Mouse (Mus musculus) gastrocnemius, adult 8-10 months (tissue): ENCODE measurements around the gene Rtl1. TPM values are rescaled to one million over a fixed set of nuclear protein-coding genes. Genes with fewer than 3 reads are reported as not detected.

Experiments used
- DNase-seq, 2 experiments: peaks; one replicate each; pipeline ENCODE4 v3.0.0; 2022; ENCODE audit warnings: low spot score in 2 of 2
- total RNA-seq, 4 experiments: library from RNA; stranded (reverse); gene quantifications; 2 replicates each; pipeline ENCODE4 v1.2.4; 2022

Gene Rtl1
- total RNA-seq, 4 experiments from 2014 or later = not detected

DNA sequence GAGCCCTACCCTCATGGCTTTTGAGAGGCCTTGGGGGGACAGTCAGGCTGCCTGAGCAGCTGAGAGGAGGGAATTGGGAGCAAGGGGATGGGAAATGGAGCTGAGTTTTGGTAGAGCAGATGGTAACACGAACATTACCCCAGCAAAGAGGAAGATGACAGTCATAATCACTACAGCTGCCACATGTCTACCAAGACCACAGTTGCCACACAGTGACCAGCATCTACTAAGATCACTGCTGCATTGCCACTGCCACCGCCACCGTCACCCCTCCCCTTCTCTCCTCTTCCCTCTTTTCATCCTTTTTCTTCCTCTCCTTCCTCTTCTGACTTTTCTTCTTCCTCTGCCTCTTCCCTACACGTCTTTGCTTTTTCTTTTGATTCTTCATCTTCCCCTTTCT, 27.9 kb downstream of the Rtl1 start:
- no peak for DNase-seq

DNA sequence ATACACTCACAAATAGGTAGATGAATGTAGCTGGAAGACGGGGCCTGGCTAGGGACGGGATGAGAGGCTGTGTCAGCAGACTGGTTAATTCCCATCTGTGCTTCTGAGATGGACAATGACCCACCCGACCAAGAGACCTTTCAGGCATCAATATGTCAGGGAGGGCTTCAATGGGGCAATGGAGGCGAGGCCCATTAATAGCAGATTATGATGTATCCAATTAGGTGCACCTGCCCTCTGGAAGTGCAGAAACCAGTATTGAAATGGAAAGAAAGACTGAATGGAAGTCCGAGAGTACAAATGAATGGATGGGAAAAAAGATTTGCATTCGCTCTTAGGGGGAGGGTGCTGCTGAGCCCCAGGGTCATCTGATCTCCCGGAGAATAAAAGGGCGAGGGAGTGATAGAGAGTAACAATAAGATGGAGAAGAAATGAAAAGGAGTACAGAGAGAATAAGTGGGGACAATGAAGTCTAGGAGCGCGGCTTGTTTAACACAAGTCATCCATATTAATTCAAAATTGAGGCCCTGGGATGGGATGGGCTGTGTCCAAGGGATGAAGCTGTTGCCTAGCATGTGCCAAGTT, 39.9 kb downstream of the Rtl1 start:
- no peak for DNase-seq

GRCm38 (mm10) chr12:109558891-109559487, 41.1 kb downstream of the Rtl1 start:
- no peak for DNase-seq

GRCm38 (mm10) chr12:109558226-109558824, 41.8 kb downstream of the Rtl1 start:
- no peak for DNase-seq

DNA sequence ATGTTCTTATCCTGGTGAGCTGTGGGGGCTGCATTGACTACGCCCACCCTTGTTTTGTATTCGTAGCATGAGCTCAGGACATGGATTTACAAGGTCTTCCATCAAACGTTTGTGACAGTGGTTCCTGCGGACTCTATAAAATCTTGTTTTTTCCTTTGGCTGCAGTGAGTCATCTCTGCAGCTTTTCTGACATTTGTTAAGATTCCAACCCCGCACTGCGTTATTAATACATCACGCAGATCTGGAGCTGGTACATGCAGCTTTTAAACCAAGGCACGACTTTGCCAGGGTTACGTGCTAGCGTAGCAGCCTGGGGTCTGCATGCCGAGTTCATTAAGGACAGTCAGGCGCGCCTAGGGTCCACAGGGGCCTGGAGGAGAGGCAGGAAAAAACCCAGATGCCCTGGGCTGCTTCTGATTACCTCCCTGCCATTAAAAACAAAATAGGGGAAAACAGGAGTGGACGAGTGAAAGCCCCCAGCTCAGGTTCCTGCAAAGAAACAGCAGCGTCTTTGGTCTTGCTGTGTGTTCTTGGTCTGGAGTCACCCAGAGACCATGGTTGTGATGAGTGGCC, 44.2 kb downstream of the Rtl1 start:
- DNase-seq = no peak

DNA sequence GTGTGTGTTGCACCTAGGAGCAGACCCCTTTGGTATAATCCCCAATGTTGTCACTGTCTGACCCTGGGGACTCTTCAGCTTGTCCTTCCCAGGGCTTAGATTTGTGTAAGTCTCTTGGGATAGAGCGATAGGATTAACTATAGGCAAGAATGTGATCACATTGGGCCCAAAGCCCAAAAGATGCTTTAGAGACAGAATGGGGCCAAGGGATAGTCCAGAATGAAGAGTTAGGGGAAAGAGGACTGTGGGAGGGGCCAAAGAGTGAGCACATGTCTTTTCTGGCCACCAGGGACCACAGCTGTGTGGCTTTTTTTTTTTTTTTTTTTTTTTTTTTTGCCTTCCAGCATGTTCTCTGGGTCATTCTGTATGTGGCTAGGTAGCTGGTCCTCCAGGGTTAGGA, 46.6 kb downstream of the Rtl1 start:
- DNase-seq = no peak

GRCm38 (mm10) chr12:109552754-109553525, 47.2 kb downstream of the Rtl1 start:
- DNase-seq = no peak

GRCm38 (mm10) chr12:109551771-109552170, 48.4 kb downstream of the Rtl1 start:
- no peak for DNase-seq

GRCm38 (mm10) chr12:109547085-109547484, 53.0 kb downstream of the Rtl1 start:
- no peak for DNase-seq

DNA sequence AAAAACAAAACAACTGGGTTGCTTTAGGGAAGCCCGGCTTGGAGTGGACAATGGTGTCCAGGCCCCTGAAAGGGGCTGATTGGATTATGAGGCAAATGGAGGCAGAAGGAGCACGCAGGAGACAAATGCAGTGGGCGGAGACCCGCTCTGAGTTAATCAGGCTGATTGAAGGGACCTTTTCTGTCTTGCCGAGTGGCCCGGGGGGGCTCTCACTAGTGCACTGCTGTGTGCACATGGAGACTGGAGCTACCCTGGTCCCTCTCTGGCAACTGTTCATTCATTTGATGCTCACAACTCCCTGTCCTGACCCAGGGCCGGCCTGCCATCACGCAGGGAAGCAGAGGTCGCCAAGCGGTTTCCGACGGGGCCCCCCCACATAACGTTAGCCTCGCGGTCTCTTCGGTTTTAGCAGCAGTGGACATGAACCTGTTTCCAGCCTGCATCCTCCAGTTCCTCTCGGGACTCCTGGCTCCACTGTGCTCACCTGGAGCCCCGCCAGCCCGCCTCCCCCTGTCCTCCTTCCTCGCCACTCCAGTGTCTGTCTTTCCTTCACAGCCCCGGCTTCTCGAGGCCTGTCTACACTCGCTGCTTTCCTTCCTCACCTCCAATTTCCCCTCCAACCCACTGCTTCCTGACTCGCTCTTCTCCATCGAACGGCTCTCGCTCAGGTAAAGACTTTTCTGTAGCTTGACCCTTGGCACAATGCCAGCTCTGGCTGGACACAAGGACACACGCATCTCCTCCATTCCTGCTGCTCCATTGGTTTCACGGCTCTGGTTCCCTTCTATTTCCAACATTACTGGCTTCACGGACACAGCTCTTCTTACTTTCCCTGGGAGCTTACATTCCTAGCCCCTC, 54.0 kb downstream of the Rtl1 start:
- no peak for DNase-seq

DNA sequence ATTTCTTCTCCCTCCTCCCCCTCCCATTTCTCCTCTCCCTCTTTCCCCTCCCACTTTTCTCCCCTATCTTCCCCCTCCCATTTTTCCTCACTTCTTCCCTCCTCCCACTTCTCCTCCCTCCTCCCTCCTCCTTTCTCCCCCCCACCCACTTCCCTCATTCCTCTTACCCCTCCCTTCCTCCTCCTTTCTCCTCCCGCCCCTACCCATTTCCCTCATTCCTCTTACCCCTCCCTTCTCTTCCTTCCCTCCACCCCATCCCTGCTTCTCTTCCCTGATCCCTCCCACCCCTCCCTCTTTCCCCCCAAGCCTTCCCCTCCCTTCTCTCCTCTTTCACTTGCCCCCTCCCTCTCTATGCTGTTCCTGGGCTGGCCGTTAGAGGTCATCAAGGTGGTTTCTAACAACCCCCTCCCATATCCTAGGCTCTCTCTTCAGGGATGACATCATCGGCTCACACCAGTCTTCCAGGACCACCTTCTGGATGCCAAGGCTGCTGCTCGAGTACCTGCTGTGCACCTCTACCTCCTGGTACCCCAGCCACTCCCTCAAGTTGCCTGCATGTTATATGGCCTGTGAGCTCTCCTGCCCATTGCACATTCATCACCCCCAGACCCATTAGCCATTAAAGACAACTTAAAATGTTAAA, 56.7 kb downstream of the Rtl1 start:
- no peak for DNase-seq

GRCm38 (mm10) chr12:109542635-109543249, 57.4 kb downstream of the Rtl1 start:
- DNase-seq = peak in 1 of 2 experiments; percentile 11

GRCm38 (mm10) chr12:109542011-109542410, 58.1 kb downstream of the Rtl1 start:
- DNase-seq = no peak

DNA sequence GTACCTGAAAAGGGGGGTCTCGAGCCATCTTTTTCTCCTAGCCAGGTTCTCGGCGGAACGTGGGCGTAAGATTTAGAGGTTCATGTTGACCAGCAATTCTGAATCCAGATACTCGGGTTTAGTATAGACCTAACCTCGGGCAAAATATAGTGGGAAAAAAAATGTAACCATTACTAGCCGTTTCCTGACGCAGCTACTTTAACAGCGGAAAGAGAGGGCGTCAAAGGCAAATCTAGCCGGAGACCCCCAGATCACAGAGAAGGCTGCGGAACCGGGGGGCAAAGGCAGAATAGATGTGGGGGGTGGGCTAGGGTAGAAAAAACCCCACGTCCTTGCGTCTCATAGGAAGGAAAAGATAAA, 58.6 kb downstream of the Rtl1 start:
- DNase-seq = no peak

- peak; percentile 7 to 13 for DNase-seq
These were observed 59.2 kb downstream of the Rtl1 start for GRCm38 (mm10) chr12:109540739-109541539.

DNA sequence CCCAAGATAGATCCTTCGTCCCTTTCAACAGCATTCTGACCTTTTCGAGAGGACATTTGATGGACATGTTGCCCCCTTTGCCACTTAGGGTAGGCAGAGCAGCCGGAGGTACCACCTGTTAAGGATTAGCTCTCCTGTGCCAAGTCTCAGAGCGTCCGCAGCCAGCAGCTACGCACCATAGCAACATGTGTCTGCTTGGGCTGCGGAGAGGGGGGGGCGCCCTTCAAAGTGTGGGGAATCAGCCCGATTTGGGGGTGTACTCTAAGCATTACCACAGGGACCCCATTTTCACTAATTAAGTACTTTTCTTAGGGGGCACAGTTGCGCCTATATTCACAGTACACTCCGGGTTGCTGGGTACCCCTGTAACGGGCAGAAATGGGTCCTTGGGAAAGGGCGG, 60.2 kb downstream of the Rtl1 start:
- no peak for DNase-seq
